Mouse (Mus musculus) gastrocnemius, postnatal 10 days (tissue): ENCODE results near the gene Cd81. TPM values are rescaled to one million over a fixed set of nuclear protein-coding genes. Genes with fewer than 3 reads are reported as not detected.

Experiments used
- DNase-seq: peaks from one replicate; pipeline ENCODE4 v3.0.0; 2021; ENCODE audit warnings: mixed read lengths
- total RNA-seq, 2 experiments: library from RNA; stranded (reverse); gene quantifications; 2 replicates each; pipeline ENCODE4 v1.2.3; 2021

Cd81 gene
- total RNA-seq, 2 experiments from 2014 or later: 236 to 268 TPM

DNA sequence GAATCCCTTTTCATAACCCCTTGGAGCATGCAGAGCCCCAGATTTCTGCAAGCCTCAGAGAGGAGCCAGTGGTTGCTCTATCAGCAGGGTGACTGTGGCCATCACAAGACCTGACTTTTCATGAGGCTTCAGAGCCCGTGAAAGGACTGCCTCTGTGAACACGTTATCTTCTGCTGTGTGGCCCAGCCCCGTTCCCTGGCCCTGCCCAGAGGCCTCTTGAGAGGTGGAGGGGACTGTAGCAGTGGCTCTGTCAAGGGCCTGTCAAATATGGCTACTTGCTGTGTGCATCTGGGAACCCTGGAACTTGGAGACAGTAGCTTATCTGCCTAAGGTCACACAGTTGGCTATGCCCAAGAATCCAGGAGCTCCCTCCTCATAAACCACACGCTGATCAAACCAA, 59.2 kb downstream of the Cd81 start:
- no peak for DNase-seq

DNA sequence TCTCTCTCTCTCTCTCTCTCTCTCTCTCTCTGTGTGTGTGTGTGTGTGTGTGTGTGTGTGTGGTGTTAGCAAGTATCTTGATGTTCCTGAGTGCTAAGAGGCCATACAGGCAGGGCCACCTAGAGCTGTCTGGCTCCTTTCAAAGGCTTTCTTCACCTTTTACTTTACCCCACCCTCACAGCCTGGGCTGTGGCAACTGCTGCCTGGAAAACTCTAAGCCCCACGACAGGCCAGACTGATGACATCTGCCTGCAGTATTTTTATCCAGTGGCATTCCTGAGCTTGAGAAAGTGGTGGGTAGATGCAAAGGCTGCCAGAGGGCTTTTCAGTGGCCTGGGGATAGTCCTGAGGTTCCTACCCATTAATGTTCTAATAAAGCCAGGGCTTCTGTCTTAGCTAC, 59.9 kb downstream of the Cd81 start:
- DNase-seq: no peak

DNA sequence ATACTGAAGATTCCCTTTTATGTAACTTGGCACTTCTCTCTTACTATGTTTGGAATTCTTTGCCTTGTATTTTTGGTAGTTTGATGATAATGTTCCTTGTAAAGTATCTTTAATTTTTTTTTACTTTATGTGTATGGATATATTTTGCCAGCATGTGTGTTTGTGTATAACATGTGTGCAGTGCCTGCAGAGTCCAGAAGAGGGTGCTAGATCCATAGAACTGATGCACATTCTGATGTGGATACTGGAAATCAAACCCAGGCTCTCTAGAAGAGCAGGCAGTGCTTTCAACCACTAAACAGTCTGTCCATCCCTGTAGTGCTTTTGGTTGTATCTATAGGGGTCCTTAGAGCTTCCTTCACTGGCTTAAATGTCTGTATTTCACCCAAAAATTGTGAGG, 62.2 kb downstream of the Cd81 start:
- DNase-seq: no peak

DNA sequence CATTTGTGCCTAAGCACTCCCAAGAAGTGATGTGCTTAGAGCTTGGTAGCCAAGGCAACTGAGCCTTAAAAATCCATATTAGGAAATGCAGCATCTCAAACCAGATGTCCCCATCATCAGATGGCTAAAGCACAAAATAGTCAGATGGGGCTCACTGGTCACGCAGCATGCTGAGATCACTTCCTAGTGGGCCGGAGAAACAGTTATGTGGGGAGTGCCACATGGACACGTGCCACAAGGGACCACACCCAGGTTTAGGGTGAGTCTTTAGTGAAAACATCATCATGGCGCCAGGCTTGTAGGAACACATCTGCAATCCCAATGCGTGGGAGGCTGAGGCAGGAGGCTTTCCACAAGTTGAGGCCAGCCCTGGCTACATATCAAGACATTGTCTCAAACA, 64.0 kb downstream of the Cd81 start:
- DNase-seq: no peak

Other genes starting within 250 kb of the Cd81 start
- gene Th, start 121.6 kb upstream of the Cd81 start, total RNA-seq: under 1 TPM; 0.27 to 0.28 TPM
- gene Ascl2, start 83.5 kb upstream of the Cd81 start, total RNA-seq: not detected
- gene Tspan32, start 47.7 kb upstream of the Cd81 start, total RNA-seq: under 1 TPM; 0.16 to 0.90 TPM
- gene Tssc4, start 16.5 kb downstream of the Cd81 start, total RNA-seq: 10 to 100 TPM; 14.3 to 16.9 TPM
- gene Trpm5, start 41.9 kb downstream of the Cd81 start, total RNA-seq: 1 to 10 TPM; 1.2 to 2.8 TPM
- 1 to 10 TPM; 1.6 to 1.9 TPM for gene Kcnq1, start 53.6 kb downstream of the Cd81 start, total RNA-seq